Mouse (Mus musculus) CH12.LX (cell line): ENCODE data around the gene Ccnd3. TPM values are rescaled to one million over a fixed set of nuclear protein-coding genes. Genes with fewer than 3 reads are reported as not detected.

Source experiments
- DNase-seq: peaks from one replicate; pipeline ENCODE4 v3.0.0-alpha.2; 2013; ENCODE audit errors: extremely low read depth
- H3K27ac ChIP-seq: 2 replicates; pipeline ENCODE4 v1.5.1; 2012; ENCODE audit warnings: low read depth, mild to moderate bottlenecking, control low read depth, moderate library complexity; ENCODE audit not compliant: insufficient read depth
- H3K27me3 ChIP-seq: replicated peaks from 2 replicates; pipeline ENCODE3; 2012; ENCODE audit warnings: inconsistent platforms
- H3K36me3 ChIP-seq, 2 experiments: replicated peaks in 1 of 2; 2 replicates each; pipeline versions ENCODE3 to v1.6.1; 2012; ENCODE audit warnings: inconsistent platforms in 1 of 2, low read length in 1 of 2, mild to moderate bottlenecking in 1 of 2, mixed read lengths in 1 of 2, moderate library complexity in 1 of 2; ENCODE audit not compliant: control insufficient read depth in 1 of 2, insufficient read depth in 1 of 2
- H3K4me1 ChIP-seq, 2 experiments: 2 replicates each; pipeline ENCODE4 v1.6.1; 2012; ENCODE audit warnings: inconsistent platforms in 1 of 2, moderate library complexity in 1 of 2; ENCODE audit not compliant: insufficient read depth in 2 of 2, control insufficient read depth in 1 of 2
- H3K4me2 ChIP-seq: 2 replicates; pipeline ENCODE4 v1.6.1; 2012; ENCODE audit warnings: low read depth, mild to moderate bottlenecking, control low read depth; ENCODE audit not compliant: poor library complexity, insufficient read depth, severe bottlenecking
- H3K4me3 ChIP-seq, 3 experiments: fragments of 150-350 bp in 1 of 3; sonication (generic) in 1 of 3; replicated peaks in 1 of 3; 2 replicates each; pipeline versions ENCODE3 to v1.5.1; 2011 to 2012; ENCODE audit warnings: low read depth in 2 of 3, low read length in 2 of 3, mild to moderate bottlenecking in 2 of 3, moderate library complexity in 2 of 3, control low read depth in 1 of 3, improper control_type of control experiment in 1 of 3, inconsistent platforms in 1 of 3, mixed read lengths in 1 of 3; ENCODE audit not compliant: poor library complexity in 1 of 3
- H3K79me2 ChIP-seq: replicated peaks from 2 replicates; pipeline ENCODE4 v1.6.1; 2012; ENCODE audit warnings: mild to moderate bottlenecking, moderate library complexity; ENCODE audit not compliant: control insufficient read depth, poor library complexity, insufficient read depth, severe bottlenecking; ENCODE audit errors: extremely low read depth
- H3K9ac ChIP-seq: 2 replicates; pipeline ENCODE4 v1.6.1; 2012; ENCODE audit warnings: low read depth, mild to moderate bottlenecking, control low read depth, moderate library complexity; ENCODE audit not compliant: insufficient read depth
- H3K9me3 ChIP-seq: replicated peaks from 2 replicates; pipeline ENCODE3; 2012; ENCODE audit warnings: low read length, inconsistent platforms, mixed read lengths
- BHLHE40 ChIP-seq: IDR thresholded peaks from 2 replicates; pipeline ENCODE4 v1.6.1; 2011; ENCODE audit warnings: mild to moderate bottlenecking, low read depth, low read length, improper control_type of control experiment
- CHD1 ChIP-seq: IDR thresholded peaks from 2 replicates; pipeline ENCODE4 v1.6.1; 2012; ENCODE audit warnings: low read depth, low read length, improper control_type of control experiment, inconsistent platforms
- CHD2 ChIP-seq: IDR thresholded peaks from 2 replicates; pipeline ENCODE4 v1.6.1; 2011; ENCODE audit warnings: low read length, improper control_type of control experiment
- CTCF ChIP-seq, 2 experiments: IDR thresholded peaks in 1 of 2; conservative IDR thresholded peaks in 1 of 2; 2 replicates each; pipeline ENCODE4 v1.5.1; 2011 to 2012; ENCODE audit warnings: low read depth in 2 of 2, low read length in 2 of 2, improper control_type of control experiment in 1 of 2, inconsistent platforms in 1 of 2, mild to moderate bottlenecking in 1 of 2, moderate library complexity in 1 of 2
- E2F4 ChIP-seq: IDR thresholded peaks from 2 replicates; pipeline ENCODE4 v1.6.1; 2011; ENCODE audit warnings: low read depth, low read length, improper control_type of control experiment; ENCODE audit not compliant: insufficient replicate concordance
- ELF1 ChIP-seq: IDR thresholded peaks from 2 replicates; pipeline ENCODE4 v1.6.1; 2014; ENCODE audit warnings: low read depth, mild to moderate bottlenecking, inconsistent platforms, low read length, improper control_type of control experiment
- EP300 ChIP-seq: IDR thresholded peaks from 2 replicates; pipeline ENCODE4 v1.6.1; 2011; ENCODE audit warnings: low read length, improper control_type of control experiment
- ETS1 ChIP-seq: conservative IDR thresholded peaks from 2 replicates; pipeline ENCODE4 v1.6.1; 2012; ENCODE audit warnings: low read depth, mild to moderate bottlenecking, inconsistent platforms, low read length, improper control_type of control experiment, moderate library complexity
- GABPA ChIP-seq: IDR thresholded peaks from 2 replicates; pipeline ENCODE4 v1.6.1; 2012; ENCODE audit warnings: low read depth, low read length, improper control_type of control experiment, inconsistent platforms; ENCODE audit not compliant: insufficient replicate concordance
- HCFC1 ChIP-seq: IDR thresholded peaks from 2 replicates; pipeline ENCODE4 v1.6.1; 2012; ENCODE audit warnings: low read depth, mild to moderate bottlenecking, inconsistent platforms, low read length, improper control_type of control experiment
- IRF4 ChIP-seq: IDR thresholded peaks from 2 replicates; pipeline ENCODE4 v1.6.1; 2014; ENCODE audit warnings: low read depth, mild to moderate bottlenecking, inconsistent platforms, low read length, improper control_type of control experiment
- JUN ChIP-seq: IDR thresholded peaks from 2 replicates; pipeline ENCODE4 v1.6.1; 2011; ENCODE audit warnings: low read depth, mild to moderate bottlenecking, low read length, improper control_type of control experiment, moderate library complexity; ENCODE audit not compliant: insufficient read depth
- JUND ChIP-seq: conservative IDR thresholded peaks from 2 replicates; pipeline ENCODE4 v1.6.1; 2011; ENCODE audit warnings: low read depth, low read length, improper control_type of control experiment
- KAT2A ChIP-seq: IDR thresholded peaks from 2 replicates; pipeline ENCODE4 v1.6.1; 2012; ENCODE audit warnings: low read length, improper control_type of control experiment, inconsistent platforms; ENCODE audit not compliant: insufficient replicate concordance
- MAFK ChIP-seq: IDR thresholded peaks from 2 replicates; pipeline ENCODE4 v1.6.1; 2011; ENCODE audit warnings: low read length, improper control_type of control experiment; ENCODE audit not compliant: insufficient replicate concordance
- MAZ ChIP-seq: IDR thresholded peaks from 2 replicates; pipeline ENCODE4 v1.6.1; 2012; ENCODE audit warnings: low read depth, mild to moderate bottlenecking, inconsistent platforms, low read length, improper control_type of control experiment, moderate library complexity
- MEF2A ChIP-seq: IDR thresholded peaks from 2 replicates; pipeline ENCODE4 v1.6.1; 2014; ENCODE audit warnings: low read depth, mild to moderate bottlenecking, inconsistent platforms, low read length, improper control_type of control experiment, borderline replicate concordance
- MXI1 ChIP-seq: IDR thresholded peaks from 2 replicates; pipeline ENCODE4 v1.6.1; 2011; ENCODE audit warnings: mild to moderate bottlenecking, low read depth, low read length, improper control_type of control experiment
- MYC ChIP-seq: IDR thresholded peaks from 2 replicates; pipeline ENCODE4 v1.6.1; 2011; ENCODE audit warnings: low read depth, mild to moderate bottlenecking, improper control_type of control experiment, low read length
- NRF1 ChIP-seq: IDR thresholded peaks from 2 replicates; pipeline ENCODE4 v1.6.1; 2014; ENCODE audit warnings: low read depth, mild to moderate bottlenecking, inconsistent platforms, low read length, improper control_type of control experiment, moderate library complexity
- PAX5 ChIP-seq: IDR thresholded peaks from 2 replicates; pipeline ENCODE4 v1.6.1; 2012; ENCODE audit warnings: low read length, inconsistent platforms, mixed read lengths
- POLR2A ChIP-seq: IDR thresholded peaks from 2 replicates; pipeline ENCODE4 v1.6.1; 2011; ENCODE audit warnings: low read depth, mild to moderate bottlenecking, improper control_type of control experiment, low read length
- POLR2AphosphoS2 ChIP-seq: IDR thresholded peaks from 2 replicates; pipeline ENCODE4 v1.6.1; 2011; ENCODE audit warnings: low read depth, low read length, improper control_type of control experiment
- RAD21 ChIP-seq: IDR thresholded peaks from 2 replicates; pipeline ENCODE4 v1.6.1; 2011; ENCODE audit warnings: low read depth, mild to moderate bottlenecking, low read length, improper control_type of control experiment, moderate library complexity
- RCOR1 ChIP-seq: conservative IDR thresholded peaks from 2 replicates; pipeline ENCODE4 v1.6.1; 2012; ENCODE audit warnings: low read depth, mild to moderate bottlenecking, inconsistent platforms, low read length, improper control_type of control experiment
- SIN3A ChIP-seq: IDR thresholded peaks from 2 replicates; pipeline ENCODE4 v1.6.1; 2012; ENCODE audit warnings: low read length, improper control_type of control experiment, inconsistent platforms
- SMC3 ChIP-seq: IDR thresholded peaks from 2 replicates; pipeline ENCODE4 v1.6.1; 2011; ENCODE audit warnings: low read depth, low read length, improper control_type of control experiment
- TBP ChIP-seq: conservative IDR thresholded peaks from 2 replicates; pipeline ENCODE4 v1.6.1; 2011; ENCODE audit warnings: low read depth, low read length, improper control_type of control experiment
- TCF12 ChIP-seq: IDR thresholded peaks from 2 replicates; pipeline ENCODE4 v1.6.1; 2014; ENCODE audit warnings: low read depth, mild to moderate bottlenecking, inconsistent platforms, low read length, improper control_type of control experiment
- UBTF ChIP-seq: IDR thresholded peaks from 2 replicates; pipeline ENCODE4 v1.6.1; 2012; ENCODE audit warnings: low read depth, mild to moderate bottlenecking, inconsistent platforms, low read length, improper control_type of control experiment, moderate library complexity
- USF1 ChIP-seq: IDR thresholded peaks from 2 replicates; pipeline ENCODE4 v1.6.1; 2014; ENCODE audit warnings: low read depth, mild to moderate bottlenecking, inconsistent platforms, low read length, improper control_type of control experiment
- USF2 ChIP-seq: conservative IDR thresholded peaks from 2 replicates; pipeline ENCODE4 v1.6.1; 2011; ENCODE audit warnings: low read depth, low read length, improper control_type of control experiment
- ZC3H11A ChIP-seq: IDR thresholded peaks from 2 replicates; pipeline ENCODE4 v1.6.1; 2012; ENCODE audit warnings: low read depth, mild to moderate bottlenecking, inconsistent platforms, low read length, improper control_type of control experiment
- ZKSCAN1 ChIP-seq: IDR thresholded peaks from 2 replicates; pipeline ENCODE4 v1.6.1; 2012; ENCODE audit warnings: low read depth, inconsistent platforms, low read length, improper control_type of control experiment, borderline replicate concordance
- ZMIZ1 ChIP-seq: IDR thresholded peaks from 2 replicates; pipeline ENCODE4 v1.6.1; 2012; ENCODE audit warnings: low read depth, mild to moderate bottlenecking, inconsistent platforms, low read length, improper control_type of control experiment
- ZNF384 ChIP-seq: IDR thresholded peaks from 2 replicates; pipeline ENCODE4 v1.6.1; 2012; ENCODE audit warnings: low read depth, low read length, improper control_type of control experiment, inconsistent platforms
- dilution Hi-C: fragments of 300-500 bp; cut with MboI; formaldehyde crosslinking; loops from 2 replicates; pipeline ENCODE4 v1.14.3; 2020; ENCODE audit warnings: low sequenced_read_pairs; ENCODE audit not compliant: extremely low pct_unique_long_range_greater_than_20kb, extremely low pct_ligation_motif_present
- in situ Hi-C: fragments of 300-500 bp; cut with MboI; formaldehyde crosslinking; loops from 3 replicates; pipeline ENCODE4 v1.14.3; 2019; ENCODE audit warnings: low sequenced_read_pairs, low pct_ligation_motif_present, low pct_unique_long_range_greater_than_20kb, mixed read lengths
- polyA plus RNA-seq: library from polyadenylated mRNA; unstranded; fragments of >175 nt; gene quantifications from 2 replicates; pipeline ENCODE4 v1.2.1, GENCODE M21; 2012; ENCODE audit warnings: low read depth; ENCODE audit not compliant: insufficient read length
- total RNA-seq, 2 experiments: library from RNA; depleted of rRNA; stranded (reverse); fragments of 300-350 nt in 1 of 2; fragments of >200 nt in 1 of 2; gene quantifications; 2 replicates each; pipeline ENCODE4 v1.2.3; 2012 to 2014

The Ccnd3 gene
- total and polyA plus RNA-seq, 3 experiments = 30.6 to 121 (median 48.7) TPM

DNA sequence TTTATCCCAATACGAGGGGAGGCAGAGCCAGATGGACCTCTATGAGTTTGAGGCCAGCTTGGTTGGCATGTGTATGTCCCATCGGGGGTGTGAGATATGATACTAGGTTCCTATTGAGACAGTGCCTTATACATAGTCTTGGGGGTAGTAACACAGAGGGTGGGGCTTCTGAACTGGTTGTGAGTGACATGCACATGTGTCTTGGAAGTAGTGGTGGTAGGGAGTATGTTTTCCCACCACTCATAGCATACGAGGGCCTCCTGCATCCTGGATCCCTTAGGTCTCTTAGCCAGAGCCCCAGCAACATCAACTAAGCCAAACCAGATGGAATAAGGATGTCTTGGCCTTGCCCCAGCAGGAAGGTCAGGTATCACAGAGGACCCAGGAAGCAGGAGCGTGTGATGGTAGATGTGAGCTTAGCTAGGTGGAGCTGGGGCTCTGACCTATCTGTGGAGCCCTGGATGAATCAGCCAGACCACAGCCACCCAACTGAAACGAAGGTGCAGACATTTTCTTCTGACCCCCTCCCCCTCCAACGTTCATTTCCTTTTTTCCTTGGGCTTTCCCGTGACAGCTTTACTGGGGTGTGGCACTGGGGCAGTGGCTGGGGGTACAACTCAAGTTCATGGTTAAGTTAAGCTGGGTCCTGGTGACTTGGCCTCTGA, 10.5 kb downstream of the Ccnd3 start:
- Histone ChIP-seq H3K4me2 (no peak overlapping the region), H3K9me3 (no peaks in the 10 kb centered on the region), H3K4me1 (peaks cover 13 to 47% of the 10 kb centered on the region in 2 experiments), H3K9ac (no peak overlapping the region), H3K36me3 (no peaks in the 10 kb centered on the region), H3K4me3 (no peak overlapping the region), H3K79me2 (no peaks in the 10 kb centered on the region), H3K27ac (no peak overlapping the region), H3K27me3 (no peaks in the 10 kb centered on the region)
- TF ChIP-seq UBTF (no peak), GABPA (no peak), SMC3 (no peak), NRF1 (no peak), HCFC1 (no peak), CHD2 (peak; percentile 66), ELF1 (peak; percentile 54), ZKSCAN1 (no peak), EP300 (peak; percentile 93), RAD21 (no peak; the same call in 1 of the 2 replicates), ZNF384 (no peak), BHLHE40 (peak; percentile 76), ZC3H11A (no peak), IRF4 (peak; percentile 93), CHD1 (no peak), MXI1 (no peak), MAFK (no peak), MYC (0 out of 2 replicates have a peak, but pooled peaks have one; percentile 11), MAZ (0 out of 2 replicates have a peak, but pooled peaks have one; percentile 26), USF1 (no peak), MEF2A (0 out of 2 replicates have a peak, but pooled peaks have one; percentile 49), JUND (peak; percentile 77), TCF12 (0 out of 2 replicates have a peak, but pooled peaks have one; percentile 50), PAX5 (no peak), RCOR1 (peak; percentile 89), TBP (no peak), ETS1 (peak; percentile 79), POLR2A (no peak), SIN3A (no peak), POLR2AphosphoS2 (no peak), CTCF (conservative IDR thresholded peaks at IDR 0.05 in 1 of 2, IDR thresholded peaks at IDR 0.05 in 1 of 2; ENCODE audit: low read depth in 2 of 2, low read length in 2 of 2) (no peak), JUN (peak; percentile 69; the same call in 1 of the 2 replicates), USF2 (no peak), ZMIZ1 (no peak), E2F4 (no peak), KAT2A (no peak)
- dilution Hi-C loops = no loop called here
- peak; percentile 83 for DNase-seq
- in situ Hi-C loops = no loop called here
